Mouse (Mus musculus) hindbrain, embryonic 12.5 days (tissue): ENCODE results near the gene 4921507P07Rik. TPM values are rescaled to one million over a fixed set of nuclear protein-coding genes. Genes with fewer than 3 reads are reported as not detected.
"Not testable (repeated sequence)": the region's sequence is repeated elsewhere in the genome, so short reads cannot be mapped to it uniquely, and the experiment has no call there.

Experiments used
- ATAC-seq: fragments of 200-750 bp; cut with Nextera tagmentation; 2 replicates; pipeline ENCODE4 v1.8.0; 2017; ENCODE audit warnings: moderate TSS enrichment; ENCODE audit not compliant: low FRiP score
- H3K27ac ChIP-seq: fragments of 300-500 bp; sonication (generic); 2 replicates; pipeline ENCODE4 v1.5.1; 2016; ENCODE audit warnings: mild to moderate bottlenecking
- H3K27me3 ChIP-seq: fragments of 300-500 bp; sonication (generic); 2 replicates; pipeline ENCODE4 v1.6.1; 2016; ENCODE audit warnings: mild to moderate bottlenecking
- H3K36me3 ChIP-seq: fragments of 300-500 bp; sonication (generic); 2 replicates; pipeline ENCODE4 v1.6.1; 2016; ENCODE audit warnings: mild to moderate bottlenecking
- H3K4me1 ChIP-seq: fragments of 300-500 bp; sonication (generic); 2 replicates; pipeline ENCODE4 v1.6.1; 2016
- H3K4me2 ChIP-seq: fragments of 300-500 bp; sonication (generic); replicated peaks from 2 replicates; pipeline ENCODE4 v1.6.1; 2016; ENCODE audit warnings: mild to moderate bottlenecking
- H3K4me3 ChIP-seq: fragments of 300-500 bp; sonication (generic); 2 replicates; pipeline ENCODE4 v1.5.1; 2016; ENCODE audit warnings: mild to moderate bottlenecking
- H3K9ac ChIP-seq: fragments of 300-500 bp; sonication (generic); 2 replicates; pipeline ENCODE4 v1.6.1; 2016; ENCODE audit warnings: mild to moderate bottlenecking, moderate library complexity
- H3K9me3 ChIP-seq: fragments of 300-500 bp; sonication (generic); replicated peaks from 2 replicates; pipeline ENCODE4 v1.6.1; 2016; ENCODE audit warnings: mild to moderate bottlenecking
- WGBS: fragments of 180-500 bp; shearing (Covaris S2); methylation state at CpG from one replicate; pipeline ENCODE4 v1.1.7; 2016; 5-methylcytosine and 5-hydroxymethylcytosine counted together
- polyA plus RNA-seq: library from polyadenylated mRNA; unstranded; fragments of >200 nt; fragmentation: Nextera tagmentation; extraction: Ambion mirVana; gene quantifications from 2 replicates; pipeline ENCODE4 v1.2.1, GENCODE M21; 2016

The 4921507P07Rik gene
- 1.1 and 1.2 TPM in 2 replicates for polyA plus RNA-seq

GRCm38 (mm10) chr6:50596301-50597211 is at the start of gene 4921507P07Rik:
4921507P07Rik (minus strand) TSS chr6:50596632.
- H3K9ac ChIP-seq, result peak within 1 kb of the TSS; percentile 67
- no peak within 1 kb of the TSS for H3K27ac ChIP-seq
- H3K4me1 ChIP-seq, result 0 out of 2 replicates have a peak, but pooled peaks cover 2% of the 10 kb centered on the region
- peaks cover 3% of the 10 kb centered on the region; the same call in 1 of the 2 replicates for H3K27me3 ChIP-seq
- no peaks in the 10 kb centered on the region for H3K36me3 ChIP-seq
- peak within 1 kb of the TSS; percentile 90 for H3K4me2 ChIP-seq
- peak within 1 kb of the TSS; percentile 50 for H3K4me3 ChIP-seq
- H3K9me3 ChIP-seq, result no peaks in the 10 kb centered on the region
- WGBS, result under 1% methylated on average over 53 of the region's 62 CpGs
- peak; percentile 95 for ATAC-seq

- H3K27me3 ChIP-seq, result no peaks in the 10 kb centered on the region
- WGBS, result 74% methylated on average over 3 of the region's 3 CpGs
- no peak overlapping the region for H3K4me2 ChIP-seq
- no peak overlapping the region for H3K4me3 ChIP-seq
- H3K9me3 ChIP-seq, result no peaks in the 10 kb centered on the region
- no peak overlapping the region for H3K27ac ChIP-seq
- peaks cover 10% of the 10 kb centered on the region for H3K4me1 ChIP-seq
- no peaks in the 10 kb centered on the region for H3K36me3 ChIP-seq
- H3K9ac ChIP-seq, result no peak overlapping the region
- ATAC-seq, result no peak
Observed at GRCm38 (mm10) chr6:50644701-50645100, 48.3 kb upstream of the 4921507P07Rik start.

GRCm38 (mm10) chr6:50641898-50642297 is 45.5 kb upstream of the 4921507P07Rik start:
- Histone ChIP-seq H3K4me2 (no peak overlapping the region), H3K27me3 (no peaks in the 10 kb centered on the region), H3K27ac (no peak overlapping the region), H3K9ac (no peak overlapping the region), H3K4me3 (no peak overlapping the region), H3K9me3 (no peaks in the 10 kb centered on the region), H3K36me3 (no peaks in the 10 kb centered on the region), H3K4me1 (peaks cover 10% of the 10 kb centered on the region)
- no peak for ATAC-seq
- 70% methylated on average over 5 of the region's 5 CpGs for WGBS

GRCm38 (mm10) chr6:50640377-50640776 is 43.9 kb upstream of the 4921507P07Rik start:
- WGBS, result 86% methylated on average over 4 of the region's 4 CpGs
- no peak overlapping the region for H3K27ac ChIP-seq
- no peaks in the 10 kb centered on the region for H3K9me3 ChIP-seq
- no peak overlapping the region for H3K4me2 ChIP-seq
- H3K9ac ChIP-seq, result no peak overlapping the region
- no peaks in the 10 kb centered on the region for H3K27me3 ChIP-seq
- no peak for ATAC-seq
- H3K4me1 ChIP-seq, result peaks cover 10% of the 10 kb centered on the region
- no peaks in the 10 kb centered on the region for H3K36me3 ChIP-seq
- no peak overlapping the region for H3K4me3 ChIP-seq

- H3K4me3 ChIP-seq, result no peak overlapping the region
- no peak overlapping the region for H3K4me2 ChIP-seq
- 47% methylated on average over 2 of the region's 2 CpGs for WGBS
- no peaks in the 10 kb centered on the region for H3K9me3 ChIP-seq
- H3K36me3 ChIP-seq, result no peaks in the 10 kb centered on the region
- H3K27ac ChIP-seq, result no peak overlapping the region
- no peaks in the 10 kb centered on the region for H3K27me3 ChIP-seq
- no peak overlapping the region for H3K9ac ChIP-seq
- peaks cover 10% of the 10 kb centered on the region for H3K4me1 ChIP-seq
- ATAC-seq, result no peak
Observed at GRCm38 (mm10) chr6:50639656-50640055, 43.2 kb upstream of the 4921507P07Rik start.

GRCm38 (mm10) chr6:50626170-50626569 is 29.7 kb upstream of the 4921507P07Rik start:
- H3K4me2 ChIP-seq, H3K27me3 ChIP-seq, ATAC-seq, H3K9me3 ChIP-seq, H3K36me3 ChIP-seq, H3K4me3 ChIP-seq, H3K4me1 ChIP-seq, H3K9ac ChIP-seq, H3K27ac ChIP-seq: not testable (repeated sequence)
- WGBS, result 66% methylated on average over 2 of the region's 2 CpGs

- not testable (repeated sequence) for H3K27ac ChIP-seq, ATAC-seq, H3K4me2 ChIP-seq, H3K4me3 ChIP-seq, H3K4me1 ChIP-seq, H3K9me3 ChIP-seq, H3K27me3 ChIP-seq, H3K9ac ChIP-seq, H3K36me3 ChIP-seq
- 92% methylated on average over 1 of the region's 1 CpGs for WGBS
Observed at GRCm38 (mm10) chr6:50618273-50618672, 21.8 kb upstream of the 4921507P07Rik start.

- no peak for ATAC-seq
- H3K27me3 ChIP-seq, result no peaks in the 10 kb centered on the region
- H3K4me1 ChIP-seq, result no peaks in the 10 kb centered on the region
- H3K4me2 ChIP-seq, result no peak overlapping the region
- no peak overlapping the region for H3K27ac ChIP-seq
- no peaks in the 10 kb centered on the region for H3K36me3 ChIP-seq
- 31% methylated on average over 4 of the region's 4 CpGs for WGBS
- no peaks in the 10 kb centered on the region for H3K9me3 ChIP-seq
- no peak overlapping the region for H3K4me3 ChIP-seq
- H3K9ac ChIP-seq, result no peak overlapping the region
Observed at GRCm38 (mm10) chr6:50601620-50602019, 5.2 kb upstream of the 4921507P07Rik start.

GRCm38 (mm10) chr6:50598560-50598959 is 2.1 kb upstream of the 4921507P07Rik start:
- peaks cover 3% of the 10 kb centered on the region; the same call in 1 of the 2 replicates for H3K27me3 ChIP-seq
- H3K4me2 ChIP-seq, result no peak overlapping the region
- no peaks in the 10 kb centered on the region for H3K9me3 ChIP-seq
- 0 out of 2 replicates have a peak, but pooled peaks cover 2% of the 10 kb centered on the region for H3K4me1 ChIP-seq
- H3K27ac ChIP-seq, result no peak overlapping the region
- no peak for ATAC-seq
- no peak overlapping the region for H3K9ac ChIP-seq
- no peaks in the 10 kb centered on the region for H3K36me3 ChIP-seq
- WGBS, result 68% methylated on average over 5 of the region's 5 CpGs
- H3K4me3 ChIP-seq, result no peak overlapping the region

GRCm38 (mm10) chr6:50594372-50594771 is 2.1 kb downstream of the 4921507P07Rik start:
- no peaks in the 10 kb centered on the region for H3K36me3 ChIP-seq
- H3K27ac ChIP-seq, result no peak overlapping the region
- no peak overlapping the region for H3K9ac ChIP-seq
- no peak overlapping the region for H3K4me2 ChIP-seq
- H3K4me3 ChIP-seq, result no peak overlapping the region
- no peaks in the 10 kb centered on the region for H3K9me3 ChIP-seq
- 82% methylated on average over 2 of the region's 2 CpGs for WGBS
- H3K27me3 ChIP-seq, result peaks cover 3% of the 10 kb centered on the region; the same call in 1 of the 2 replicates
- 0 out of 2 replicates have a peak, but pooled peaks cover 2% of the 10 kb centered on the region for H3K4me1 ChIP-seq
- ATAC-seq, result no peak

GRCm38 (mm10) chr6:50593334-50593845 is 3.0 kb downstream of the 4921507P07Rik start:
- Histone ChIP-seq H3K9me3 (no peaks in the 10 kb centered on the region), H3K4me3 (no peak overlapping the region), H3K36me3 (no peaks in the 10 kb centered on the region), H3K27ac (no peak overlapping the region), H3K4me1 (0 out of 2 replicates have a peak, but pooled peaks cover 2% of the 10 kb centered on the region), H3K4me2 (no peak overlapping the region), H3K9ac (no peak overlapping the region), H3K27me3 (peaks cover 3% of the 10 kb centered on the region; the same call in 1 of the 2 replicates)
- WGBS, result 74% methylated on average over 10 of the region's 10 CpGs
- ATAC-seq, result no peak

GRCm38 (mm10) chr6:50590234-50590633 is 6.2 kb downstream of the 4921507P07Rik start:
- Histone ChIP-seq H3K4me2 (no peak overlapping the region), H3K9ac (no peak overlapping the region), H3K4me1 (no peaks in the 10 kb centered on the region), H3K27me3 (peaks cover 2% of the 10 kb centered on the region; the same call in 1 of the 2 replicates), H3K4me3 (no peak overlapping the region), H3K36me3 (no peaks in the 10 kb centered on the region), H3K9me3 (no peaks in the 10 kb centered on the region), H3K27ac (no peak overlapping the region)
- 88% methylated on average over 3 of the region's 3 CpGs for WGBS
- ATAC-seq, result no peak
